Mouse (Mus musculus): Measurements from ENCODE around the gene Isl1. TPM values are rescaled to one million over a fixed set of nuclear protein-coding genes. Genes with fewer than 3 reads are reported as not detected.
A peak's percentile ranks its signal among the peaks of the same experiment; 100 is the strongest.

The Isl1 gene
- polyA plus RNA-seq, 1 experiment from 2014 or later: 27.2 TPM

DNA sequence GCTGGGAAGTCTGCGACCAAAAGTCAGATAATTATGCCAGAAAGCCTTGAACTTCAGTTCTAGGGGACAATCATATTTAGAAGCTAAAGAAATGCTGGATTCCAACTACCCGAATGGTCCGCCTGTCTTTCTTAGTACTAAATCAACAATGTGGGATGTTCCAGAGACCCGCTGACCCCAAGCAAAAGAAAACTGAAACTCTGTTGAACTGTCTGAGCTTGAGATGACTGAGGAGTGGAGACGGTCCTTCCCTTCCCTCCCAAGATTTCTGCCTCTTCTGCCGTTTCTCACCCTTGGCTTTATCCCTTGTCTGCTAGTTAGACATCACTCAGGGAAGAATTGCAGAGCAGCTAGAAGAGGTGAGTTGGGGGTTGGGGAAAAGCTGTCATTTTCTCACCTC is 5.7 kb downstream of the Isl1 start:
- no peaks in the 10 kb centered on the region for H3K9me3 ChIP-seq
- peaks cover 90% of the 10 kb centered on the region for H3K27me3 ChIP-seq (ENCODE audit: insufficient read depth, poor library complexity, severe bottlenecking)
- no peak overlapping the region for H3K4me3 ChIP-seq
- no peaks in the 10 kb centered on the region for H3K36me3 ChIP-seq
- 0 out of 2 replicates have a peak overlapping the region, but pooled peaks have one; percentile 22 for H3K27ac ChIP-seq
- DNase-seq (ENCODE audit: low spot score): no peak
- H3K4me1 ChIP-seq: peaks cover 18% of the 10 kb centered on the region
- 8% methylated on average over 6 of the region's 6 CpGs for WGBS

DNA sequence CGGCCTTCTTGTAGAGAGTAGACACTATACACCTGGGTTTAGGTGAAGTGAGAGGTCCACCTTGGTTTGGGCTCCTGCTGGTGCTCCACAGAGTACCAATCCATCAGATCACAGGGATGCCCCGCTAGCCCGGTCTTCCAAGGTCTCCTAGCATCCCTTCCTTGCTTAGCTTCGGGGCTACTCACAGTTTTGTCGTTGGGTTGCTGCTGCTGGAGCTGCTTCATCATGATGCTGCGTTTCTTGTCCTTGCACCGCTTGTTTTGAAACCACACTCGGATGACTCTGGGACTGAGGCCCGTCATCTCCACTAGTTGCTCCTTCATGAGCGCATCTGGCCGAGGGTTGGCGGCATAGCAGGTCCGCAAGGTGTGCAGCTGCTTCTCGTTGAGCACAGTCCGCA is 6.6 kb downstream of the Isl1 start:
- peaks cover 18% of the 10 kb centered on the region for H3K4me1 ChIP-seq
- H3K27ac ChIP-seq: no peak overlapping the region
- no peak for DNase-seq (ENCODE audit: low spot score)
- no peaks in the 10 kb centered on the region for H3K36me3 ChIP-seq
- H3K27me3 ChIP-seq (ENCODE audit: insufficient read depth, poor library complexity, severe bottlenecking): peaks cover 92% of the 10 kb centered on the region
- 24% methylated on average over 15 of the region's 15 CpGs for WGBS
- peak overlapping the region; percentile 27 for H3K4me3 ChIP-seq
- H3K9me3 ChIP-seq: no peaks in the 10 kb centered on the region

DNA sequence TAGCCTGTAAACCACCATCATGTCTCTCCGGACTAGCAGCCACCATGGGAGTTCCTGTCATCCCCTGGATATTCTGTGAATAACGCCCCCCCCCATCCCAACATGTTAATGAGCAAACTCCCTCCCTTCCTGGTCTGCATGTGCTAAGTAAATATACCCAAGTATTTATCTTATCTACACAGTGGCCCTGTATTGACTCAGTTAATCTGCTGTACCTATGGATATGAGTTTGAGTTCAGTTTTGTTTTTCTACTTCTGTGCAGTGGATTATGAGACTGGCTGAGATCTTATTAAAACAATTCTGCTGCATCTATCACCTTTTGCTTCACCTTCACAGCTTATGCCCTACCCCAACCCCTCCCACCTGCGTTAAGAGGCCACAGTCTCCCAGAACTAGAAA is 7.8 kb downstream of the Isl1 start:
- Histone ChIP-seq H3K27ac (no peak overlapping the region), H3K36me3 (no peaks in the 10 kb centered on the region), H3K4me3 (no peak overlapping the region), H3K4me1 (peaks cover 27% of the 10 kb centered on the region), H3K9me3 (no peaks in the 10 kb centered on the region), H3K27me3 (ENCODE audit: insufficient read depth, poor library complexity, severe bottlenecking) (peaks cover 94% of the 10 kb centered on the region)
- no peak for DNase-seq (ENCODE audit: low spot score)
- WGBS: 14% methylated on average over 3 of the region's 3 CpGs

DNA sequence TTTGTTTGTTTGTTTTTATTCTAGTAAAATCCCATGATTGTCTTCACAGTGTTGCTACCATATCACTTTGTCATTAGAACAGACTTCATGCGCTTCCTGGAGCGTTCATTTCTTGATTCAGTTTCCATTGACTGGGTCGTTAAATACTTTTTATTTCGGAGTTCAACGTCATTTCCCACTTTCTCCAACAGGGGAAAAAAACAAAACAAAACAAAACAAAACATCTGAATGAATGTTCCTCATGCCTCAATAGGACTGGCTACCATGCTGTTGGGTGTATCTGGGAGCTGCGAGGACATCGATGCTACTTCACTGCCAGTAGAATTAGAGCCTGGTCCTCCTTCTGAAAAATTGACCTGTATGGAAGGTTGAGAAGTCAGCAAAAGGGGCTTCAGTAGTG is 10.2 kb downstream of the Isl1 start:
- Histone ChIP-seq H3K9me3 (no peaks in the 10 kb centered on the region), H3K36me3 (no peaks in the 10 kb centered on the region), H3K27ac (no peak overlapping the region), H3K4me1 (peaks cover 14% of the 10 kb centered on the region; the same call in 1 of the 2 replicates), H3K4me3 (no peak overlapping the region), H3K27me3 (ENCODE audit: insufficient read depth, poor library complexity, severe bottlenecking) (peaks cover 91% of the 10 kb centered on the region)
- WGBS: 32% methylated on average over 7 of the region's 7 CpGs
- DNase-seq (ENCODE audit: low spot score): no peak

DNA sequence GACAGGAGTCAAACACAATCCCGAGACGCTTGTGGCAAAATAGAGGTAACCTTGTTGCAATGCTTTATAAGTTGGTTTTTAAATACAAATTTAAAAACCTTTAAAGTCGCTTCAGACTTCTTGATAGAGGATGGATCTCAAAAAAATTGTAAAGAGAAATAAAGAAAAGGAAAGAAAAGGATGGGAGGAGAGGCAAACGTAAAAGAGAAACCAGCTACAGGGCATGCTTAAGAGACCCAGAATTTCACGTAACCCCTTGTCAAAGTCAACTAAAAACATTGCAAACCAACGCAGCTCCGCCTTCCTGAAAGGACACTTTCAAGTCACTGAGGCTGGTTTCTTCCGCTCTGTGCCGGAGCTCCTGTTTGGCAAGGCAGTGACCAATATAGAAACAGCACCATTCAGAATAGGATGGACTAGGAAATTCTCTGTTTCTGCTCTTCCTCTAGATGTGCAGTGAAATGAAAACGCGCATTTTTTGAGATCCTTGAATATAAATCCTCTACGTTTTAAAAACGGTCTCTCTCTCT is 10.8 kb downstream of the Isl1 start:
- 17% methylated on average over 13 of the region's 13 CpGs for WGBS
- Histone ChIP-seq H3K36me3 (no peaks in the 10 kb centered on the region), H3K27ac (no peak overlapping the region), H3K27me3 (ENCODE audit: insufficient read depth, poor library complexity, severe bottlenecking) (peaks cover 90% of the 10 kb centered on the region), H3K4me1 (peaks cover 19% of the 10 kb centered on the region; the same call in 1 of the 2 replicates), H3K4me3 (no peak overlapping the region), H3K9me3 (no peaks in the 10 kb centered on the region)
- no peak for DNase-seq (ENCODE audit: low spot score)

DNA sequence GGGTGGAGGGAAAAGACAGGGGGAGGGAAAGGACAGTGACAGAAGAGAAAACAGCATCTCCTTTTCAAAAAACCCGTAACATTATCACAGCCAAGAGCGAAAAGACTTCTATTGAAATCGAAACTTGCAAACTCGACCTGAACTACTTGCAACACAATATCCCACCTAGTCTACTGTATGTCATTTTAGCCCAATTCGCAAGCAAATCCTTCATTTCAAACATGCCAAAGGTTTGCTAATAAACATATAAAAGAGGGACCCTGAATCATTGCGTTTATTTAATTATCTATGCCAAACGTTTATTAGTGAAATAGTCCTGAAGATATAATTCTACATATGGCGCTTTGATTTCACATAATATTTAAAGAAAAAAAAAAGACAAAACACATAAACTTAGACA is 11.5 kb downstream of the Isl1 start:
- Histone ChIP-seq H3K27me3 (ENCODE audit: insufficient read depth, poor library complexity, severe bottlenecking) (peaks cover 90% of the 10 kb centered on the region), H3K27ac (no peak overlapping the region), H3K4me3 (peak overlapping the region; percentile 51), H3K36me3 (no peaks in the 10 kb centered on the region), H3K4me1 (peaks cover 22% of the 10 kb centered on the region; the same call in 1 of the 2 replicates), H3K9me3 (no peaks in the 10 kb centered on the region)
- DNase-seq (ENCODE audit: low spot score): no peak
- 7% methylated on average over 8 of the region's 8 CpGs for WGBS

DNA sequence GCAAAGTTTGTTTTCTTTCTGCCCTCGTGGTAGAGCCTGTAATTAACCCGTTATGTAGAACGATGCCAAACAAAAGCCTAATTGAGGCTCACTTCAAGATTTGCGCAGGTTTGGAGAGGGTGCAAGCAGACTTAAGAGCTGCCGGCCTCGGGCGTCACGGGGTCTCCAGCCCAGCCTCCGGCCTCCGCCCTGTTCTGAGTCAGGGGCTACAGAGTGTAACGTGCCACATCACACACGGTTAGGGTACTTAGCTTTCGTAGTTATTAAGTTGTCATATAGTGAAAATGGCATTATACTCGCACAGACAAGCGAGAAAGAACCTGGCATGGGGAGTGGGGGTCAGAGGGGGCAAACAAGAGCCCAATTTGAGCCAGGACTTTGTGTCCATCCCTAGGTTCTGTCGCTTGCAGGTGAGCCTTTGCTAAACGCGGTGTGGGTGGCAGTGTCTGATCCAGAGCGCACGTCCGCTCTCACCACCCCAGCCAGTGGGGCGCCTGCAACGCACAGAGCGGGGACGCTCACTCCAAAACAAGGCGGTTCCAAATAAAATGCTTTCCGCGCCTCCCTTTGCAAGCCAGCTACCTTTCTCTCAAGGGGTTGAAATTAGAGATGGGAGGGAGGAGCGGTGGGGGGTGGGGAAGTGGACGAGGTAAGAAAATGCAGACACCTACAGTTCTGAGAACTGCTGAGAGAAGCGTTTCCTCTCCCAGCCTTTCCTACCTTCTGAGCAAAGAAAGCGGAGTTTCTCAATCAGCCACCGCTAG is 12.3 kb downstream of the Isl1 start:
- WGBS: under 1% methylated on average over 33 of the region's 33 CpGs
- H3K36me3 ChIP-seq: no peaks in the 10 kb centered on the region
- peaks cover 90% of the 10 kb centered on the region for H3K27me3 ChIP-seq (ENCODE audit: insufficient read depth, poor library complexity, severe bottlenecking)
- H3K4me3 ChIP-seq: peak overlapping the region; percentile 51
- DNase-seq (ENCODE audit: low spot score): no peak
- no peak overlapping the region for H3K27ac ChIP-seq
- peaks cover 20% of the 10 kb centered on the region; the same call in 1 of the 2 replicates for H3K4me1 ChIP-seq
- H3K9me3 ChIP-seq: no peaks in the 10 kb centered on the region

DNA sequence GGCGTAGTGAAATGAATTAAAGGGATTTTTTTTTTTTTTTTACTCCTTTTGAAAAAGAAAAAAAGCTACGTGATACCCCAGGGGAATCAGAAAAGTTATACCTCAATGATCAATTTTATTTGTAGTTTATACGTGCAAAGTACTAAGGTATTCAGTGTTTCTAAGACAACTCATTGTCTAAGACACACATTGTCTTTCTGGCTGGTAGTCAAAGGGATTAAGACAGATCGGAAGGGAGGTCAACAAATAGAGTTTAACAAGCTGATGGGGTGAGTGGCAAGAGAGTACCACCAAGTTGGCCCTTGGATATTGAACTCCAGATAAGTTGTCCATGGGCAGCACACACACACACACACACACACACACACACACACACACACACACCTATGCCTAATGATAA is 14.1 kb downstream of the Isl1 start:
- Histone ChIP-seq H3K4me1 (peaks cover 20% of the 10 kb centered on the region; the same call in 1 of the 2 replicates), H3K36me3 (no peaks in the 10 kb centered on the region), H3K27me3 (ENCODE audit: insufficient read depth, poor library complexity, severe bottlenecking) (peaks cover 74% of the 10 kb centered on the region), H3K27ac (no peak overlapping the region), H3K9me3 (no peaks in the 10 kb centered on the region), H3K4me3 (no peak overlapping the region)
- 9% methylated on average over 4 of the region's 4 CpGs for WGBS
- no peak for DNase-seq (ENCODE audit: low spot score)

DNA sequence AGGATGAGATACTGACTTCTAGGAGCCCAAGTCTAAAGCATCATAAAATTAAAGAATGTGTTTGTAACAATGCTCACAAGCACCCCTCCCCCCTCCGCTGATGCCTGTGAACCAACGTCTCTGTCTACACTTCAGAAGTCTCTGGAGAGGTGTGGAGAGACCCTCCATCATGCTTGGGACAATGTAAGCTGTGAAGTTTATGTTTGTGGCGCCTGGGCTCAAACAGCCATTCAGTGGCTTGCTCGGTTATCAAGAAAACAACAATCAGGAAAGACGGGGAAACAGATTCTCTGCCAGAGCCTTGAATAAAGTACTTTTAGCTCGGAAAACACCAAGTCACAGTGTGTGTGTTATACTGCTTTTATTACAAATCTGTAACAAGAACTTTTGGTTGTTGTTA is 14.8 kb downstream of the Isl1 start:
- peak overlapping the region; percentile 50; the same call in 1 of the 2 replicates for H3K4me3 ChIP-seq
- H3K27me3 ChIP-seq (ENCODE audit: insufficient read depth, poor library complexity, severe bottlenecking): peaks cover 67% of the 10 kb centered on the region
- no peak for DNase-seq (ENCODE audit: low spot score)
- no peaks in the 10 kb centered on the region for H3K36me3 ChIP-seq
- peaks cover 20% of the 10 kb centered on the region; the same call in 1 of the 2 replicates for H3K4me1 ChIP-seq
- 4% methylated on average over 6 of the region's 6 CpGs for WGBS
- H3K9me3 ChIP-seq: no peaks in the 10 kb centered on the region
- H3K27ac ChIP-seq: no peak overlapping the region

DNA sequence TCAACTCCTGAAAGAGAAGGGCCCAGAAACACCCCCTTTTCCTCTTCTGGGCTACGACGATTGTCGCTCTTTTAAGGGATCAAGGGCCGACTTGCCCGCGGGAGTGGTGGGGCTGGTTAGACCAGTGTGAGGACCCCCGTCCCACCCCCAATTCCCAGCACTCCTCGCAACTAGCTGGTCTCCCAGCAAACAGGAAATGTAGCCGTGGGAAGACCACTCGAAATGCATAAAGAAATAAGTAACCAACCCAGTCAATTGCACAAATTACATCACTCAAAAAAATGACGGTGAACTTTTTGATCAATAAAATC is 15.4 kb downstream of the Isl1 start:
- peaks cover 20% of the 10 kb centered on the region; the same call in 1 of the 2 replicates for H3K4me1 ChIP-seq
- H3K27me3 ChIP-seq (ENCODE audit: insufficient read depth, poor library complexity, severe bottlenecking): peaks cover 61% of the 10 kb centered on the region
- H3K9me3 ChIP-seq: no peaks in the 10 kb centered on the region
- peak overlapping the region; percentile 39; the same call in 1 of the 2 replicates for H3K27ac ChIP-seq
- no peaks in the 10 kb centered on the region for H3K36me3 ChIP-seq
- H3K4me3 ChIP-seq: peak overlapping the region; percentile 50
- WGBS: 0% methylated on average over 11 of the region's 11 CpGs
- DNase-seq (ENCODE audit: low spot score): no peak

DNA sequence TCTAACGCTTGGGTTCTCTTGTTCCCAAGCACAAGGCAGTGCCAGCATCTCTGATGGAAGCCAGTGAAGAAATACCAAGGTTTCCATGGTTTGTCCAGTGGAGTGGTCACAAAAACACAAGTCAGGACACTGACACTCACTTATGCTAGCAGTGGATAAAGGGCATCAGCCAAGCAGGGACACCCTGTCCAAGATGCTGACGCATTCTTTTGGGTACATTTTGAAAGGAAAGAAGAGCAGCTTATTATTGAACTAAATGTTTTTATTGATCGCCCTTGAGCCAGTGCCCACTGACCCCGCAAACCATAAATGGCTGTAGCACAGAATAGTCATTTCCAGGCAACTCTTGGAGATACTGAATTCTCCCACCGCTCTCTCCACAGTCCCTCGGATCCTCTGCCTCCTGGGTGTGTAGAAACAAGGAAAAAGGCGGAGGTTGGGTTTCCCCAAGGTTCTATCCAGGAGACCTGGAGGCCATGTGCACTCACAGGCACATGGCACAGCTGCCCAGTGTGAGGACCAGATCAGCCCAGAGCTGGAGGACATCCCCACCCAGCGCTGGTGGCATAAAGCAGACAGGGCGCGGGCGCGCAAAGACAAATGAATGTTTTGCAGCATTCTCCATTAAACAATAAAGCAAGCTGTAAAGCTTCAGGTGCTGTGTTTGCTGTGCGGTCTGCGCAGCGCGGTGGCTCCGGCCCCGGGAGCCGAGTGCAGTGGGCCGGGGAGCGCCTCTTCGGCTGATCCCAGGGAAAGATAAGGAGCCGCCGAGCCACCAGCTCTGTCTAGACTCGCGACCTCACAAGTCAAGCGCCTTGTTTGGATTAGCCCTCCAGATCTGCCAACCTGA is 16.0 kb downstream of the Isl1 start:
- 4% methylated on average over 27 of the region's 27 CpGs for WGBS
- Histone ChIP-seq H3K27me3 (ENCODE audit: insufficient read depth, poor library complexity, severe bottlenecking) (peaks cover 57% of the 10 kb centered on the region), H3K4me3 (peak overlapping the region; percentile 50), H3K9me3 (no peaks in the 10 kb centered on the region), H3K27ac (peak overlapping the region; percentile 39), H3K4me1 (peaks cover 20% of the 10 kb centered on the region; the same call in 1 of the 2 replicates), H3K36me3 (no peaks in the 10 kb centered on the region)
- no peak for DNase-seq (ENCODE audit: low spot score)

DNA sequence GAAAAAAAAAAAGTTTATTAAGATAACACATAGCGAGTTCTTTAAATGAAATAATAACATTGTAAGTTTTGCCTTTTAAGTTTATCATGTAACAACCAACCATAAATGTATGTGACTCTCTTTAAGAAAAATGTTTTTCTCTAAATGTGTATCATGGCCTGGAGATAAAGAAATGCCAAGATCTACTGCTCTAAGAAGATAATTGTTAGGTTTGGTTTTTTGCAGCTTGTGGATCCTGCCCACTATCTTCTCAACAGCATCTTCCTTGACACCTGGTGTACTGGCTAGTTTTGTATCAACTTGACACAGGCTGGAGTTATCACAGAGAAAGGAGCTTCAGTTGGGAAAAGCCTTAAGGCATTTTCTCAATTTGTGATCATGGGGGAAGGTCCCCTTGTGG is 19.8 kb downstream of the Isl1 start:
- H3K27ac ChIP-seq: no peak overlapping the region
- H3K4me3 ChIP-seq: no peak overlapping the region

More for the DNA sequence above, 19.8 kb downstream of the Isl1 start:
- Histone ChIP-seq H3K27me3 (ENCODE audit: insufficient read depth, poor library complexity, severe bottlenecking) (peaks cover 24% of the 10 kb centered on the region), H3K9me3 (no peaks in the 10 kb centered on the region), H3K36me3 (no peaks in the 10 kb centered on the region), H3K4me1 (peaks cover 11% of the 10 kb centered on the region; the same call in 1 of the 2 replicates)
- no peak for DNase-seq (ENCODE audit: low spot score)
- WGBS: 80% methylated on average over 1 of the region's 1 CpGs

All from heart, embryonic 10.5 days (tissue).